Mouse (Mus musculus): Measurements from ENCODE around the gene Cbln1. TPM values are rescaled to one million over a fixed set of nuclear protein-coding genes. Genes with fewer than 3 reads are reported as not detected.

The Cbln1 gene
- polyA plus RNA-seq, 1 experiment from 2014 or later: 28.1 TPM

DNA sequence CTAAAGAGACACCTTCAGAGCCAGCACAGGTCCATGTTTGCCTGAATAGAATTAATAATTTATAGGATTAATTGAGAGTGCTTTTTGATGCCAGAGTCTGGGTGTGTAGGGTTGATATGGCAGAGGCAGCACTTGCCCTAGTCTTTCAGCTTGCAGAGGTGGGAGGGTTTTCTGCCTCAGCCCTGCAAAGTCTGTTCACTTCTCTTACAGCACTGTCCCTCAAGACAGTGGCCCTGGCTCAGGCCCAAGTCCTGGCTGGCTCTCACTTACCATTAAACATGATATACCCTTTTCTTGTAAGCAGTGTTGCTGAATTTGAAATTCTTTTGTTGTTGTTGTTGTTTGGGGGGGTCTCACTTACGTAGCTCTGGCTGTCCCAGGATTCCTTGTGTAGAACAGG lies 9.0 kb upstream of the Cbln1 start:
- Histone ChIP-seq H3K9me3 (no peaks in the 10 kb centered on the region), H3K27ac (replicated peaks) (no peak overlapping the region), H3K36me3 (no peaks in the 10 kb centered on the region), H3K4me1 (replicated peaks) (peaks cover 6% of the 10 kb centered on the region; the same call in 1 of the 2 replicates), H3K4me2 (no peak overlapping the region), H3K27me3 (peaks cover 9% of the 10 kb centered on the region; the same call in 1 of the 2 replicates), H3K9ac (no peak overlapping the region), H3K4me3 (no peak overlapping the region)
- ATAC-seq (ENCODE audit: low read depth): no peak
- 76% methylated on average over 1 of the region's 1 CpGs for WGBS

DNA sequence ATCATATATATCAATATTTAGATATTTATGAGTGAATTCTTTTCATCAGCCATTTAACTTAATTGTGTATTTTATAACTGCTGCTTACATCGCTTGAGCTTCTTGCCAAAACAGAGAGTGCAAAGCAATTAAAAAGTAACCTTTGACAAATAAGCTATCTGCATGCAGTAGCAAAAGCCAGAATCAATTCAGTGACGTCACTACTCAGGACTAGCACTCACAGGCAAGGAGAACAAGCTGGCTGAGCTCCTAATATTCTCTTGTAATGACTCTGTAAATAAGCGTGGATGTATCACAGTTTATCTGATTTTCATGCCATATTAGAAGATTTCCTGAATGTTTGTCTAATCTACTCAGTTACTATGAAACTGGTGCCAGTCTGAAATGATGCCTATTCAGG lies 5.8 kb upstream of the Cbln1 start:
- 63% methylated on average over 3 of the region's 3 CpGs for WGBS
- H3K4me2 ChIP-seq: no peak overlapping the region
- no peak for ATAC-seq (ENCODE audit: low read depth)

DNA sequence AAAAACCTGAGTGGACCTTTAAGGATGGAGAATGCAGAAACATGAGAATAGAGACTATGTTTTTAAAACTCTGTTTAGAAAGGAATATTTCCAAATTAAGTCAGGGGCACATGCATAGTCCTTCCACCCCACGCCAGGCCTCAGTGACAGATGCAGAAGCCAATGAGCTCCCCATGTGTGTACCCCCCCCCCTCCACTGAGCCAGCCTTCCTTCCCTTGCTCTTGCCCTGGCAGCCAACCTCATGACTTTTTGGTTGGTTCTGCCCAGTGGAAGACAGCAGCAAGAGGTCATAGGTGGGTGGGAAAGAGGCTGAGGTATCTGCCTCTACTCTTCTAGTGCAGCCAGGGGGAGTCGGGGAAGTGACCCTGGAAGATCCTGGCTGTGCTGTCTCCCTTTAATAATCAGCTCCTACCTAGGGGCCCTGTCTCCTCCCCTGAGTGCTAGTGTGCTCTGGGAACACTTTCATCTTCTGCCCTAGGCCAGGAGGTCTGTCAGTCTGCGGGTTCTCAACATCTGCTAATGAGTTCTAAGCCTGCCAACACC lies 4.8 kb upstream of the Cbln1 start:
- H3K4me1 ChIP-seq (replicated peaks): peaks cover 25% of the 10 kb centered on the region
- peak overlapping the region; percentile 33; the same call in 1 of the 2 replicates for H3K4me2 ChIP-seq
- H3K9me3 ChIP-seq: no peaks in the 10 kb centered on the region
- peaks cover 33% of the 10 kb centered on the region for H3K27me3 ChIP-seq
- H3K36me3 ChIP-seq: no peaks in the 10 kb centered on the region
- ATAC-seq (ENCODE audit: low read depth): no peak
- no peak overlapping the region for H3K27ac ChIP-seq (replicated peaks)
- no peak overlapping the region for H3K4me3 ChIP-seq
- H3K9ac ChIP-seq: no peak overlapping the region
- 70% methylated on average over 3 of the region's 3 CpGs for WGBS

More for the DNA sequence above, 5.8 kb upstream of the Cbln1 start:
- no peaks in the 10 kb centered on the region for H3K9me3 ChIP-seq
- peaks cover 20% of the 10 kb centered on the region for H3K4me1 ChIP-seq (replicated peaks)
- no peak overlapping the region for H3K27ac ChIP-seq (replicated peaks)
- no peak overlapping the region for H3K9ac ChIP-seq
- H3K4me3 ChIP-seq: no peak overlapping the region
- H3K36me3 ChIP-seq: no peaks in the 10 kb centered on the region
- H3K27me3 ChIP-seq: peaks cover 33% of the 10 kb centered on the region

DNA sequence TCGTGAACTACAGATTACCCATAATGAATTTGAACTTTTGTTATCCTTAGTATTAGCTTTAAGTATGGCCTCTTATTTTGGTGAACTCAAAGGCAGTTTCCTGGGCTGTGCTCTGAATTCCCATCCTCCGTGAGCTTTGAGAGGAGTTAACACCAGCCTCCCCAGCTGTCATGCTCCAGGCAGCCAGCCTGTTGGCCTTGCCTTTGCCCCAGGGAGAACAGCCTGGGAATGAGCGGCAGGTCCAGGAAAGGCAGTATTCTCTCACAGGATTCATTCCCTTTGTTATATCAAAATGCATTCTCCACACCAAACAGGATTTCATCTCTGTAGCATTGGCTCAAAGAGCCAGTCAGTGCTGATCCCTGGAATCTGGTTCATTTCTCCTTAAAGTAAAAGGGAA lies 3.1 kb upstream of the Cbln1 start:
- no peaks in the 10 kb centered on the region for H3K36me3 ChIP-seq
- no peak overlapping the region for H3K27ac ChIP-seq (replicated peaks)
- peaks cover 48% of the 10 kb centered on the region for H3K27me3 ChIP-seq
- WGBS: 43% methylated on average over 3 of the region's 3 CpGs
- no peak for ATAC-seq (ENCODE audit: low read depth)
- H3K9ac ChIP-seq: 0 out of 2 replicates have a peak overlapping the region, but pooled peaks have one; percentile 38
- peak overlapping the region; percentile 90 for H3K4me2 ChIP-seq
- H3K9me3 ChIP-seq: no peaks in the 10 kb centered on the region
- peak overlapping the region; percentile 23 for H3K4me3 ChIP-seq
- peaks cover 41% of the 10 kb centered on the region for H3K4me1 ChIP-seq (replicated peaks)

DNA sequence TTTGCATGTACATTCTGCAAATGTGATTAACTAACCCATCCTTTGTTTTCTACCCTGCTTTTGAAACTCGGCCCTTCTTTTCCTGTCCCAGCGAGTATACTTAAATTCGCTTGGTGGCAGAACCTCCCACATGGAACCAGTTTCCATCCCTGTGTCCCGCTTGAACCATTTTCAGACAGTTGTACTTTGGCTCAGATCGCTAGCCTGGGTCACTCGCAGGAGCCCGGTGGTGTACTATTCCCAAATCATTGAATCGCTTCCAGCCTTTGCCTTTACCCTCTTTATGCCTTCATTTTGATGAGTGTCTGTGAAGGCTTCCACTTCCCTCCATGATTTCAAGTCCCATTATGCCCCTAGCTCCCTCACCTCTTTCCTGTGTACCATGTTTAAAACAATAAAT lies 2.0 kb upstream of the Cbln1 start:
- Histone ChIP-seq H3K9me3 (no peaks in the 10 kb centered on the region), H3K4me1 (replicated peaks) (peaks cover 52% of the 10 kb centered on the region), H3K4me2 (peak overlapping the region; percentile 90), H3K36me3 (no peaks in the 10 kb centered on the region), H3K27ac (replicated peaks) (no peak overlapping the region), H3K27me3 (peaks cover 59% of the 10 kb centered on the region), H3K9ac (peak overlapping the region; percentile 72; the same call in 1 of the 2 replicates), H3K4me3 (peak overlapping the region; percentile 64)
- WGBS: 67% methylated on average over 8 of the region's 8 CpGs
- ATAC-seq (ENCODE audit: low read depth): no peak

DNA sequence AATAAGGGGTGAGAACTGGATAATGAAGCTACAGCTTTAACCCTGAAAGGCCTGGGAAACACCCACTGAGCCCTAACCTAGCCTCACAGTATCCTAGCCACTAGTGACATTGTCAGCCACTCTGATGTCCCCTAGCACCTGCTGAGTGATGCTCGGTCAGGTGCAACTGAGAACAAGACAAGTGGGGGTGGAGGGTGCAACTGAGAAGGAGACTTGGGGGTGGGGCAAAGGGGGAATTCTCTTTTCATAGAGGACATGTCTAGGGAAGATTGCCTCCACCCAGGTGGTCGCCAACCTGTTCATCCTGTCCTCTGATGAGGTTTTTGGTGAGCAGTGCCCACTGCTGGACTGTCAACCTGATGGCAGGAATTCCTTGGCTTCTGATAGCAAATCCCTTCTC lies 1.5 kb upstream of the Cbln1 start:
- ATAC-seq (ENCODE audit: low read depth): no peak
- H3K27ac ChIP-seq (replicated peaks): no peak overlapping the region
- no peaks in the 10 kb centered on the region for H3K36me3 ChIP-seq
- no peaks in the 10 kb centered on the region for H3K9me3 ChIP-seq
- peaks cover 63% of the 10 kb centered on the region for H3K27me3 ChIP-seq
- 21% methylated on average over 2 of the region's 2 CpGs for WGBS
- peak overlapping the region; percentile 90 for H3K4me2 ChIP-seq
- peaks cover 57% of the 10 kb centered on the region for H3K4me1 ChIP-seq (replicated peaks)
- peak overlapping the region; percentile 64 for H3K4me3 ChIP-seq
- peak overlapping the region; percentile 72 for H3K9ac ChIP-seq

DNA sequence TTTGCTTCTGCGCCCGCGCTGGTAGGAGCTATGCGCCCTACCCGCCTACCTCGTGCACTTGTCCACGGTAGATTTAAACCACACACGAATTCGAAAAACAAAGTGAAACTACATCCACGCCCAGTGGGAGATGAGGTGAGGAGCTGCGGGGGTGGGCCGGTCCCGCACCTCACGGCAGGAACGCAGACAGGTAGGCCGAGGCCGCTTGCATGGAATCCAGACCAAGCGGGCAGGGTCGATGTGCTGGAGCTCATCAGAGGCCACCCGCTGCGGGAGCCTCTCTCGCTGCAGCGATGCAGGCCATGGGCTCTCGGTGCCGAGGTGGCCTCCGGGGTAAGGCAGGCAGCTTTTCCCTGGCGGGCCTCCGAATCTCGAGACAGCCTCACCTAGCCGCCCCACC lies 905 bp upstream of the Cbln1 start:
- Histone ChIP-seq H3K36me3 (no peaks in the 10 kb centered on the region), H3K9ac (peak overlapping the region; percentile 72), H3K27me3 (peaks cover 69% of the 10 kb centered on the region), H3K4me1 (replicated peaks) (peaks cover 63% of the 10 kb centered on the region), H3K9me3 (no peaks in the 10 kb centered on the region), H3K27ac (replicated peaks) (peak overlapping the region; percentile 79), H3K4me2 (peak overlapping the region; percentile 90), H3K4me3 (peak overlapping the region; percentile 64)
- ATAC-seq (ENCODE audit: low read depth): no peak
- WGBS: under 1% methylated on average over 30 of the region's 30 CpGs

DNA sequence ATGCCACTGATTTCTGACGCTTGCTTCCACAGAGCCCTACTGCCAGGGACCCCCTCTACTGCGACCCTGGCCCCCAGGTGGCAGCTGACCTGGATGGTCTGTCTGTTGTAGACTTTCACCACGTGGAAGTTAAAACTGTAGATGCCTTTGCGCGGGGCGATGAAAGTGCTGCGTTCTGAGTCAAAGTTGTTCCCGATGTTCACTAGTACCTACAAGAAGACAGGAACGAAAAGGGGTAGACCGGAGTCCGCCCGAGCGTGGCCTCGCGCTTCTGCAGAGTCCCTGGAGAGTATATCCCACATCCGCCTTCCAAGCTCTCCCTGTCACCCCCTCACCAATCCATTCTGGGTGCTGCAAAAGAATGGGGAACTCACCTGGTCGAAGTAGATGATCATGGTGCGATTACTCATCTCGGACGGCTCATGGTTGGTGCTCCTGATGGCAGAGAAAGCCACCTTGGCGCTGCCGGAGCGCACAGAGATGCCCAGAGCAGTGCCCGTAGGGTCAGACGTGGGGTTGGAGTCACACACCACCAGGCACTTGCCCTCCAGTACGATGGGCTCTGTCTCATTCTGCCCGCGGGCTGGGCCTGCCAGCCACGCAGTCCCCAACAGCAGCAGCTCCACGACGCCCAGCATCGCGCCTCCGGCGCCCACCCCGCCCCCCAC lies 672 bp downstream of the Cbln1 start:
- Histone ChIP-seq H3K27ac (replicated peaks) (peak overlapping the region; percentile 92), H3K9ac (peak overlapping the region; percentile 86), H3K4me2 (peak overlapping the region; percentile 90), H3K27me3 (peaks cover 79% of the 10 kb centered on the region), H3K4me3 (peak overlapping the region; percentile 64), H3K9me3 (no peaks in the 10 kb centered on the region), H3K4me1 (replicated peaks) (peaks cover 63% of the 10 kb centered on the region), H3K36me3 (no peaks in the 10 kb centered on the region)
- WGBS: 1% methylated on average over 27 of the region's 36 CpGs
- peak; percentile 68 for ATAC-seq (ENCODE audit: low read depth)

DNA sequence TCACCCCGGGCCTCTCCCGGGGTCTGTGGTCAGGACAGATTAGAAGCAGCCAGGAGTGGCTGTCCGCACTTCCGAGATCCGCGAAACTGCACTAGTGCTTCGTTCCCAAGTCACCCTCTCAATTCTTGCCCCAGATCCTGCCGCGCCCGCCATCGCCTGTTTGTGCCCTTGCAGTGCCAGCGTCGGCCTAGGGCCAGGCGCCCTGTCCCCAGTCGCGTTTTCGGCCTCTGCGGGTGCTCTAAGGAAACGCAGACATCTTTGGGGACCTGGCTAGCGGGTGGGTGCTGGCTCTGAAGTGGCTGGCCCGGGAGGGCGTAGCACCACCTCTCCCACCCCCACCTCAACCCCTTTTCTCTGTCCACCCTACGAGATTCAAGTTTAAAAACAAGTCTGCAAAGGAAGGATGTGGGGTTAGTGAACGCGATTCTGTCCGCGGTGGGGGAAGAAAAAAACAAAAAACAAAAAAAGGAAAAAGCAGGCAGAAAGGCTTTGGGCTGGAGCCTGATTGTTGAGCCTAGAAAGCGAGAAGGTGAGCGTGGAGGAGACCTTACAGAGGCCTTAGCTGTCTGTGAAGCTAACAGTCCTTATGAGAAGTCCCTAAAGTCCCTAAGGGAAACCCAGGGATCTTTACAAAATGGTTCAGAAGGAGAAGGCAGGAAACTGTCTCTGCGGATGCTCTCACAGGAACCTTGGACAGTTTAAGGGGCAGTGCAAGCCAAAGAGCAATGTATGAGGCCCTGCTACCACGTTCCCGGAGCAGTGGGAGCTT lies 1.4 kb downstream of the Cbln1 start:
- WGBS: 2% methylated on average over 32 of the region's 32 CpGs
- H3K36me3 ChIP-seq: no peaks in the 10 kb centered on the region
- H3K4me3 ChIP-seq: peak overlapping the region; percentile 64
- peak overlapping the region; percentile 90 for H3K4me2 ChIP-seq
- no peak for ATAC-seq (ENCODE audit: low read depth)
- no peaks in the 10 kb centered on the region for H3K9me3 ChIP-seq
- H3K4me1 ChIP-seq (replicated peaks): peaks cover 69% of the 10 kb centered on the region
- peak overlapping the region; percentile 86 for H3K9ac ChIP-seq
- peaks cover 82% of the 10 kb centered on the region for H3K27me3 ChIP-seq
- peak overlapping the region; percentile 92 for H3K27ac ChIP-seq (replicated peaks)

DNA sequence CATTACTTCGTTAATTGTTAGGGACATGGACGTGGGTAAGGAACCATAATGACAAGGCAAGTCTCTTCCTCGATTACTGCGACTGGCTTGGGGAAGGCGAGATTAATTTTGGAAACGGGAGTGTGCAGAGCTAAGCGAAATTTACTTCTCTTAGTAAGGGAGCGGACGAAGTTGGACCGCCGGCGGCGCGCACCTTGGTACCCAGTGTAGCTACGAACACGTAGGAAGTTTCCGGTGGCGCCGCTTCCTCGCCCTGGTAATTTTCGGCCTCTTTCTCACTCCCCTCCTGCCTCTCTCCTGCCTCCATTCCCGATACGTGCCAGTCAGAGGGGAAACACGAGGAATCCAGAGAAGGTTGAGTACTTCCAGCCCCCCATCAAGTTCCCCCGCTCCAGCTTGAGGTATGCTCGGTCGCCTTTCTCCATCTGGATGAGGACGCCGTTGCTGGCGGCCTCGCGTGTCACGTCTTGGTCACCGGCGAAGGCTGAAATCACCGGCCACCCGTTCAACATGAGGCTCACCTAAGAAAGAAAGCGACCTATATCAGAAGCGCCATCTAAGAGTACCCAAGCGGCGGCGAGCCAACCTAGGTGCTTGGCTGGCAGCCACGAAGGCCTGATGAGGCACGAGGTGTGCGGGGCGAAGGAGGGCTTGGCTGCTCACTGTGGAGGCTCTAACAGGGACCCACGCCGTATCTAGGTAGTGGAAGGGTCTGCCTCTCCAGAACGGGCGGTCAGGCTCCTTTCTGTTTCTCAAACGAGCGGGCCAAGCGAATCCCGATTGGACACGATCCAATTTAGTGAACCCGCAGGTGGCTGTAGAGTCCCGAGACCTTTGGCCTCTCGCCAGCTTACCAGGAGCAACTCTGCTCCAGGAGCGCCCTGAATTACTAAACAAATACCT lies 2.2 kb downstream of the Cbln1 start:
- under 1% methylated on average over 59 of the region's 59 CpGs for WGBS
- H3K4me3 ChIP-seq: peak overlapping the region; percentile 64
- H3K4me1 ChIP-seq (replicated peaks): peaks cover 64% of the 10 kb centered on the region
- H3K36me3 ChIP-seq: no peaks in the 10 kb centered on the region
- H3K9ac ChIP-seq: peak overlapping the region; percentile 86
- H3K4me2 ChIP-seq: peak overlapping the region; percentile 90
- no peaks in the 10 kb centered on the region for H3K9me3 ChIP-seq
- no peak for ATAC-seq (ENCODE audit: low read depth)
- H3K27ac ChIP-seq (replicated peaks): peak overlapping the region; percentile 92
- peaks cover 83% of the 10 kb centered on the region for H3K27me3 ChIP-seq

DNA sequence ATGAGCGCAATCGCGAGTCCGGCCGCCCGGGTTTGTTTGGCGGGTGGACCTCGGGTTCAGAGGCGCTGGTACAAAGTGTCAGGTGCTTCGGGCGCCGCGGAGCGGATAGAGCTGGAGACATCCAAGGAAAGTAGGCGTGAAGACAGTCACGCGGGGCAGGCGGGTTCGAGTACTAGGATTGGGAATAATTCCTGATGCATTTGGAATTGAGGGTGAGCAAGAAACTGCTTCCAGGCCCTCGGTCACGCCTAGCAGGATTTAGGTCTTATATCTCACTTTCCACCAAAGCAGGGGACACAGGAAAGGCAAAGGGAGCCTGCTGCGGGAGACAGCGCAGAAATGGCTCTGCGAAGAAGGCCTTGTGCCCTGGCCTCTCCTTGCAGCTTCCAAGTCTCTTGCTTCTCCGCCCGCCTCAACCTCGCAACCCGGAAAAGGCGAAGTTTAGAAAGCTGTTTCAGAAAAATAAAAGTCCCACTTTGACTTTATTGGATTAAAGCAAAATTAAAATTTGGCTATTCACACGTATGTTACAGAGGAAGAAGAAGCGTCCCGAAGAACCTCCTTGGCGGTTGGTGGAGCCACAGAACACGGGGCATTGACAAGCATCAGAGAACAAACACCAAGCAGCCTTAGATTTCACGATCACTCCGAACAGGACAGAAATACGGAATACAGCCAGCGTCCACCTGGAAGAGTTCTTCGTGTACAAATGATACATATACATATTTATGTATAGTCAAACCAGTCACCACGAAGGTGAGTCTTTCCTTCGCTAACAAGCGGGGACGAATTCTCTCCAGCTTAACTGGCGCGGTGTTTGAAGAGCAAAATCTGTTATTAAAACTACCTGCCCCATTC lies 3.2 kb downstream of the Cbln1 start:
- peak overlapping the region; percentile 28; the same call in 1 of the 2 replicates for H3K27ac ChIP-seq (replicated peaks)
- ATAC-seq (ENCODE audit: low read depth): no peak
- peak overlapping the region; percentile 86 for H3K9ac ChIP-seq
- H3K27me3 ChIP-seq: peaks cover 85% of the 10 kb centered on the region
- peak overlapping the region; percentile 64 for H3K4me3 ChIP-seq
- peak overlapping the region; percentile 90 for H3K4me2 ChIP-seq
- WGBS: 2% methylated on average over 45 of the region's 45 CpGs
- no peaks in the 10 kb centered on the region for H3K36me3 ChIP-seq
- peaks cover 64% of the 10 kb centered on the region for H3K4me1 ChIP-seq (replicated peaks)
- no peaks in the 10 kb centered on the region for H3K9me3 ChIP-seq

Data from neural tube, embryonic 13.5 days (tissue).